Mouse (Mus musculus) olfactory bulb, adult 2 months (tissue): Measurements from ENCODE around the gene Irf7. TPM values are rescaled to one million over a fixed set of nuclear protein-coding genes. Genes with fewer than 3 reads are reported as not detected.
A peak's percentile ranks its signal among the peaks of the same experiment; 100 is the strongest.
"Not testable (repeated sequence)": the region's sequence is repeated elsewhere in the genome, so short reads cannot be mapped to it uniquely, and the experiment has no call there.

Experiments
- H3K27ac ChIP-seq: fragments of 200-500 bp; 2 replicates; pipeline ENCODE4 v1.5.1; 2012; ENCODE audit warnings: low read depth, low read length; ENCODE audit not compliant: insufficient read depth
- H3K4me1 ChIP-seq: fragments of 200-500 bp; 2 replicates; pipeline ENCODE4 v1.6.1; 2012; ENCODE audit warnings: low read length; ENCODE audit not compliant: control insufficient read depth, insufficient read depth
- H3K4me3 ChIP-seq: fragments of 200-500 bp; 2 replicates; pipeline ENCODE4 v1.5.1; 2012; ENCODE audit warnings: mild to moderate bottlenecking, low read depth, low read length, moderate library complexity; ENCODE audit not compliant: insufficient read depth
- CTCF ChIP-seq: fragments of 200-500 bp; IDR thresholded peaks from 2 replicates; pipeline ENCODE4 v1.5.1; 2012; ENCODE audit warnings: low read depth, mild to moderate bottlenecking, low read length, moderate library complexity; ENCODE audit not compliant: insufficient read depth
- POLR2A ChIP-seq: fragments of 200-500 bp; IDR thresholded peaks from 2 replicates; pipeline ENCODE4 v1.6.1; 2012; ENCODE audit warnings: mild to moderate bottlenecking, low read depth, low read length, moderate library complexity; ENCODE audit not compliant: insufficient read depth
- WGBS: fragments of 180-500 bp; shearing (Covaris S2); methylation state at CpG from one replicate; pipeline ENCODE4 v1.1.7; 2018; 5-methylcytosine and 5-hydroxymethylcytosine counted together
- polyA plus RNA-seq: library from polyadenylated mRNA; stranded (reverse); fragments of >200 nt; gene quantifications from 2 replicates; pipeline ENCODE4 v1.2.4, GENCODE M21; 2012; ENCODE audit warnings: low replicate concordance; ENCODE audit not compliant: missing spikeins, insufficient read depth, insufficient read length

Gene Irf7
- polyA plus RNA-seq, 1 experiment = not detected

- TF ChIP-seq CTCF (no peak), POLR2A (no peak)
- peaks cover 8% of the 10 kb centered on the region for H3K4me1 ChIP-seq
- H3K4me3 ChIP-seq = no peak overlapping the region
- 77% methylated on average over 11 of the region's 11 CpGs for WGBS
- no peak overlapping the region for H3K27ac ChIP-seq
These were observed 2.1 kb downstream of the Irf7 start for GRCm38 (mm10) chr7:141264041-141264700.

- peaks cover 8% of the 10 kb centered on the region for H3K4me1 ChIP-seq
- no peak overlapping the region for H3K27ac ChIP-seq
- no peak for TF ChIP-seq CTCF
- TF ChIP-seq POLR2A = no peak
- 91% methylated on average over 13 of the region's 13 CpGs for WGBS
- no peak overlapping the region for H3K4me3 ChIP-seq
These were observed 2.6 kb downstream of the Irf7 start for GRCm38 (mm10) chr7:141263640-141264039.

DNA sequence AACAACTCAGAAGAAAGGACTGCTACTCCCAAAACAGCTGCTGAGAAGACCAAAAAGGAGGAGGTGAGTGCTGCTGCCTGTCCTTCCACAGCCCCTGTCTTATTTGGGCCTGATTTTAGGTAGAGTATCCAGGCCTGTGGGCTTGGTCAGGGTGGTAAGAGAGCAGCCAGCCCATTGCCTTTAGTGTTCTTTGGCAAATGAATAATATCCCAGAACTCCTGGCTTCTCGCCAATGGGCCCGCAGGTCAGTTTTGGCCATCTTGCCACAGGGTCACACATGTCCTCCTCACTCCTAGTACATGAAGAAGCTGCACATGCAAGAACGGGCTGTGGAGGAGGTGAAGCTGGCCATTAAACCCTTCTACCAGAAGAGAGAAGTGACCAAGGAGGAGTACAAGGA lies 4.8 kb downstream of the Irf7 start:
- Histone ChIP-seq H3K4me1 (peaks cover 8% of the 10 kb centered on the region), H3K4me3 (no peak overlapping the region), H3K27ac (no peak overlapping the region)
- 90% methylated on average over 3 of the region's 3 CpGs for WGBS
- TF ChIP-seq CTCF = no peak
- TF ChIP-seq POLR2A = no peak

- Histone ChIP-seq H3K27ac (no peak overlapping the region), H3K4me1 (no peaks in the 10 kb centered on the region), H3K4me3 (no peak overlapping the region)
- WGBS = 93% methylated on average over 10 of the region's 10 CpGs
- TF ChIP-seq POLR2A (no peak), CTCF (no peak)
These were observed 10.1 kb downstream of the Irf7 start for GRCm38 (mm10) chr7:141256159-141256558.

DNA sequence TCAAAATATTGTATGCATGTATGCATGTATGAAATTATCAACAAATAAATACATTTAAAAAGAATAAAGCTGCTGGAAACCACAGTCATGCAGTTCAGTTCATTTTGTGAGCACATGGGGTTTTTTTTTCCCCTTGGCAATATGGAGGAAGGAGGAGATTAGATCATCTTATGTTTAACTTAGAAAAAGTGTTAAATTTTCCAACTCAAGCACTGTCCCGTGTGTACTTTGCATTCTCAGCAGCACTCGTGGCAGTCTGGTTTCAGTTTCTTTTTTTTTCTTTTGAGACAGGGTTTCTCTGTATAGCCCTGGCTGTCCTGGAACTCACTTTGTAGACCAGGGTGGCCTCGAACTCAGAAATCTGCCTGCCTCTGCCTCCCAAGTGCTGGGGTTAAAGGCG lies 15.8 kb downstream of the Irf7 start:
- H3K27ac ChIP-seq, H3K4me3 ChIP-seq, H3K4me1 ChIP-seq: not testable (repeated sequence)
- WGBS = 90% methylated on average over 4 of the region's 4 CpGs

- TF ChIP-seq CTCF (no peak), POLR2A (no peak)
- Histone ChIP-seq H3K4me1 (peaks cover 15% of the 10 kb centered on the region), H3K27ac (no peak overlapping the region), H3K4me3 (no peak overlapping the region)
- 92% methylated on average over 10 of the region's 10 CpGs for WGBS
These were observed 34.7 kb downstream of the Irf7 start for GRCm38 (mm10) chr7:141231551-141231950.

- Histone ChIP-seq H3K4me3 (no peak overlapping the region), H3K27ac (no peak overlapping the region), H3K4me1 (peaks cover 15% of the 10 kb centered on the region)
- TF ChIP-seq CTCF = no peak
- no peak for TF ChIP-seq POLR2A
- WGBS = 85% methylated on average over 3 of the region's 3 CpGs
These were observed 35.2 kb downstream of the Irf7 start for GRCm38 (mm10) chr7:141231111-141231510.

GRCm38 (mm10) chr7:141230570-141230969 lies 35.7 kb downstream of the Irf7 start:
- Histone ChIP-seq H3K4me3 (no peak overlapping the region), H3K4me1 (peaks cover 15% of the 10 kb centered on the region), H3K27ac (no peak overlapping the region)
- WGBS = 91% methylated on average over 4 of the region's 4 CpGs
- TF ChIP-seq CTCF (no peak), POLR2A (no peak)

DNA sequence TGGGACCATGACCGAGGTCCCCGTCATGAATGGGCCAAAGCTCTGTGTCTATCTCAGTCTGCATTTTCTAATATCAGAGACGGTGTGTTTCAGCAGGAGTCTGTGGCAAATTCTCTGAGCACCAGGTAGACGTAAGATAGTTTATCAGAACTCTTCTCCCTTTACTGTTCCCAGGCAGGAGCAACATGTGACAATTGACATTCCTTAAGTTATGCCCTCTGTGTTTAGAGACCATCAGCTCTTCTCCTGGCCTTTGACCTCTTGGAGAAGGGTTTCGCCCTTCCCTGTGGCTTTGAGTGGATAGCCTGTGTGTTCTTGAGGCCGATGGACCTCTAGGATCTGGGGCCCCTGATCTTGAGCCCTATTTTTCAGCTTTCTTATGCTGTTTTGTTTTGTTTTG lies 36.6 kb downstream of the Irf7 start:
- TF ChIP-seq CTCF (no peak), POLR2A (no peak)
- WGBS = 59% methylated on average over 6 of the region's 6 CpGs
- Histone ChIP-seq H3K4me1 (peaks cover 15% of the 10 kb centered on the region), H3K4me3 (peak overlapping the region; percentile 63), H3K27ac (no peak overlapping the region)
